Comparison of ENCODE assay signal across 9 mouse cellular contexts in the genomic region with DNA sequence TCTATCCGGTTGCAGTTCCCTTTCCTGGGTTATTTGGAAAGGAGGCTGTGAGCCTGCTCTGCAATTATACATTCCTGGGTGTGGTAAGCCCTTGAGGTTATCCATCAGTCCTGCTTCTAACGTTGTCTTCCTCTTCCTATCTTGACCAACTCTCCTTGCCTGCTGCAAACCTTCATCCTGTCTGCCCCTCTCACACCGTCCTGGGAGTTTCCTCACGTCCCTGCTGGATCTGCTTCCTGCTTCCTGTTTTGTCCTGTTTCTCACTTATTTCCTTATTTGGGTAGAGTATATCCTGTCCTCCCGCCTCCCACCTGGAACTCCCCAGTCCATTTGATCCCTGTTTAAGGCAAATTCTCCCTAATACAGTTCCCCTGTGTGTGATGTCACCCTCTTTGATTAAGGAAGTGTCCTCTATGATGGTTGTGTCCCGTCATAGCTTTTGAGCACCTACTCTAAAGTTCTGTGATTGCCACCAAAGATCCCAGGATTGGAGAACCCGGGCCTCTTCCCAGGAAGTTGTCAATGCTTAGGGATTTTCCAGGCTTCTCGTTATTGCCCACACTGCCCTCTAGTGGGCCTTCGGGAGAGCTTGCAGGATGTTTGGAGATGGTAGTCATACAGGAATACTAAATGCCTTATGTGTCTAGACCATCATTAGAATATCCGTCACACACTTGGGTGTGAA. TPM values are rescaled to one million over a fixed set of nuclear protein-coding genes. Genes with fewer than 3 reads are reported as not detected.
DNase-seq lines count a peak whose midpoint lies in the region; ATAC-seq and TF ChIP-seq lines count a peak whose summit lies in the region.
"Had no signal": no experiment of that assay in that cellular context is flagged by ENCODE, and none has a peak within 500 bp of the region (broad histone marks: within the 10 kb centered on the region; RNA-seq: fewer than 3 reads in every experiment).

No protein-coding gene starts in this region.

- peak; percentile 40 for DNase-seq in ovary, postnatal 36 days (ENCODE audit: low spot score)
- no peak for DNase-seq in ovary, adult 18-20 months (ENCODE audit: low spot score)
- peak; percentile 57 for DNase-seq in adrenal gland, postnatal 25 days
- DNase-seq in kidney, adult 11 months = peak; percentile 53
- no peak for DNase-seq in liver, embryonic 14.5 days (ENCODE audit: low read depth in 3 of 3, low spot score in 3 of 3)
- DNase-seq in retina, postnatal 7 days (ENCODE audit: low read depth, low spot score) = peak; percentile 65
- DNase-seq in thymus, postnatal 25 days = no peak

- no peaks in the 10 kb centered on the region for H3K27me3 ChIP-seq in forebrain, embryonic 16.5 days (replicated peaks; ENCODE audit: control insufficient read depth, insufficient read depth, low read length)
- H3K27me3 ChIP-seq in liver, embryonic 14.5 days (ENCODE audit: control insufficient read depth, insufficient read depth, low read length) = no peaks in the 10 kb centered on the region

- H3K36me3 ChIP-seq in forebrain, embryonic 16.5 days (ENCODE audit: control insufficient read depth, insufficient read depth) = 0 out of 2 replicates have a peak, but pooled peaks cover 4% of the 10 kb centered on the region
- H3K36me3 ChIP-seq in liver, embryonic 14.5 days (replicated peaks; ENCODE audit: control insufficient read depth, insufficient read depth, low read depth) = peaks cover 75% of the 10 kb centered on the region

- H3K9ac ChIP-seq in forebrain, embryonic 16.5 days (replicated peaks; ENCODE audit: low read depth, low read length) = no peak overlapping the region
- H3K9ac ChIP-seq in liver, embryonic 14.5 days (replicated peaks) = no peak overlapping the region

- no peak overlapping the region for H3K27ac ChIP-seq in forebrain, embryonic 16.5 days (ENCODE audit: low read length)
- H3K27ac ChIP-seq in liver, embryonic 14.5 days = no peak overlapping the region

- no peak overlapping the region for H3K4me3 ChIP-seq in forebrain, embryonic 16.5 days (replicated peaks; ENCODE audit: low read length)
- no peak overlapping the region for H3K4me3 ChIP-seq in liver, embryonic 14.5 days (ENCODE audit: insufficient read depth in 1 of 2, low read depth in 2 of 2, low read length in 2 of 2)

- ATAC-seq in forebrain, embryonic 16.5 days = 0 out of 2 replicates have a peak, but pooled peaks have one; percentile 15
- 0 out of 2 replicates have a peak, but pooled peaks have one; percentile 13 for ATAC-seq in liver, embryonic 14.5 days (ENCODE audit: insufficient read depth)

- WGBS in forebrain, embryonic 16.5 days = 67% methylated on average over 10 of the region's 10 CpGs
- WGBS in liver, embryonic 14.5 days (ENCODE audit: insufficient replicate concordance) = 55% methylated on average over 10 of the region's 10 CpGs

- TF ChIP-seq CTCF in liver, embryonic 14.5 days (IDR thresholded peaks at IDR 0.05; ENCODE audit: low read depth) = peak; percentile 64

- no peaks in the 10 kb centered on the region for H3K9me3 ChIP-seq in forebrain, embryonic 16.5 days (ENCODE audit: control insufficient read depth, low read length)
- no peaks in the 10 kb centered on the region for H3K9me3 ChIP-seq in liver, embryonic 14.5 days (ENCODE audit: control insufficient read depth, low read length)

- H3K4me1 ChIP-seq in forebrain, embryonic 16.5 days (replicated peaks; ENCODE audit: control insufficient read depth, insufficient read depth, low read length) = no peaks in the 10 kb centered on the region
- H3K4me1 ChIP-seq in liver, embryonic 14.5 days (replicated peaks; ENCODE audit: control insufficient read depth in 2 of 2, insufficient read depth in 2 of 2, low read length in 1 of 2) = no peaks in the 10 kb centered on the region

- H3K4me2 ChIP-seq in forebrain, embryonic 16.5 days (ENCODE audit: low read length) = no peak overlapping the region
- H3K4me2 ChIP-seq in liver, embryonic 14.5 days (ENCODE audit: low read depth) = no peak overlapping the region

- TF ChIP-seq EP300 in liver, embryonic 14.5 days (IDR thresholded peaks at IDR 0.05; ENCODE audit: low read depth) = no peak

RNA-seq across cellular contexts. Expression of gene Nsl1, which starts 12.5 kb away (rescaled TPM):
- total RNA-seq in adrenal gland, postnatal 25 days (2021) = 1.9 and 3.3 TPM in 2 replicates
- polyA plus RNA-seq in forebrain, embryonic 16.5 days (2015; fragmentation: Nextera tagmentation; extraction: Ambion mirVana) = 7.3 and 8.2 TPM in 2 replicates
- 5.3 and 11.2 TPM in 2 replicates for polyA plus RNA-seq in liver, embryonic 14.5 days (2012; rRNA removed)
- 8.8 and 11.6 TPM in 2 replicates for polyA plus RNA-seq in liver, embryonic 14.5 days (2014; fragmentation: Nextera tagmentation; extraction: Ambion mirVana)

RNA-seq across cellular contexts. Expression of gene Tatdn3, which starts 12.6 kb away (rescaled TPM):
- 18.1 and 28.4 TPM in 2 replicates for total RNA-seq in adrenal gland, postnatal 25 days (2021)
- 12.9 and 13.2 TPM in 2 replicates for polyA plus RNA-seq in forebrain, embryonic 16.5 days (2015; fragmentation: Nextera tagmentation; extraction: Ambion mirVana)
- 4.6 and 6.5 TPM in 2 replicates for polyA plus RNA-seq in liver, embryonic 14.5 days (2012; rRNA removed)
- 8.5 and 8.7 TPM in 2 replicates for polyA plus RNA-seq in liver, embryonic 14.5 days (2014; fragmentation: Nextera tagmentation; extraction: Ambion mirVana)

RNA-seq across cellular contexts. Expression of gene Batf3, which starts 22.3 kb away (rescaled TPM):
- total RNA-seq in adrenal gland, postnatal 25 days (2021) = 1.7 and 3.1 TPM in 2 replicates
- 0.75 and 2.0 TPM in 2 replicates for polyA plus RNA-seq in forebrain, embryonic 16.5 days (2015; fragmentation: Nextera tagmentation; extraction: Ambion mirVana)
- 1.6 and 1.8 TPM in 2 replicates for polyA plus RNA-seq in liver, embryonic 14.5 days (2012; rRNA removed)
- 1.5 and 2.4 TPM in 2 replicates for polyA plus RNA-seq in liver, embryonic 14.5 days (2014; fragmentation: Nextera tagmentation; extraction: Ambion mirVana)

RNA-seq across cellular contexts. Expression of gene Spata45, which starts 38.9 kb away (rescaled TPM):
- total RNA-seq in adrenal gland, postnatal 25 days (2021) = not detected in 2 replicates
- not detected in 2 replicates for polyA plus RNA-seq in forebrain, embryonic 16.5 days (2015; fragmentation: Nextera tagmentation; extraction: Ambion mirVana)
- polyA plus RNA-seq in liver, embryonic 14.5 days (2012; rRNA removed) = not detected in 2 replicates
- not detected in 2 replicates for polyA plus RNA-seq in liver, embryonic 14.5 days (2014; fragmentation: Nextera tagmentation; extraction: Ambion mirVana)
- polyA plus RNA-seq: frontal cortex, adult 2 months had no signal

RNA-seq across cellular contexts. Expression of gene Flvcr1, which starts 49.4 kb away (rescaled TPM):
- 14.7 and 15.0 TPM in 2 replicates for total RNA-seq in adrenal gland, postnatal 25 days (2021)
- 7.2 and 8.8 TPM in 2 replicates for polyA plus RNA-seq in forebrain, embryonic 16.5 days (2015; fragmentation: Nextera tagmentation; extraction: Ambion mirVana)
- polyA plus RNA-seq in liver, embryonic 14.5 days (2012; rRNA removed) = 4.5 and 6.4 TPM in 2 replicates
- polyA plus RNA-seq in liver, embryonic 14.5 days (2014; fragmentation: Nextera tagmentation; extraction: Ambion mirVana) = 4.5 and 4.9 TPM in 2 replicates

Comparison
In these comparisons a context has a peak if more than half of its experiments do, and no peak if none do; other contexts are left out.
1. DNase-seq: peak in ovary, postnatal 36 days (single experiment), adrenal gland, postnatal 25 days (single experiment), kidney, adult 11 months (single experiment) and retina, postnatal 7 days (single experiment); none in ovary, adult 18-20 months (single experiment), liver, embryonic 14.5 days (0 of 3) and thymus, postnatal 25 days (single experiment).